Mouse (Mus musculus): ENCODE data around the gene Katnal1.

Gene Katnal1

DNA sequence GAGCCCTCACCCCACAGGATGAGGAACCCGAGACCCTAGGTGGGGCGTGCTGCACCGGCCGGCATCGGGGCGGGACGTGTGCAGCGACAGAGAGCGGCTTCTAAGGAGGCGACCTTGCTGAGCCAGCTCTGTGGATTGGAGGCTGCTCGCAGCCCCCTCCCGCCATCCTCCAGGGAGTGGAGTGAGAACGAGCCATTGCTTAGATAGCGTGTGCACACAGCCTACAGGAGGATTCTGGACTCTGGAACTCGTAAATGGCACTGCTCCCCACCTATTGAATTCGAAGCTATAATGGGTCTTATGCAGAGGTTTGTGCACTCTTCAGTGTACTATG is at the start of gene Katnal1:
TSS of gene Katnal1 (minus strand) at position 205 of the 334 bp plus-strand sequence.
- in situ Hi-C loops (cut with MboI; ENCODE audit: low sequenced_read_pairs) = no loop called here

DNA sequence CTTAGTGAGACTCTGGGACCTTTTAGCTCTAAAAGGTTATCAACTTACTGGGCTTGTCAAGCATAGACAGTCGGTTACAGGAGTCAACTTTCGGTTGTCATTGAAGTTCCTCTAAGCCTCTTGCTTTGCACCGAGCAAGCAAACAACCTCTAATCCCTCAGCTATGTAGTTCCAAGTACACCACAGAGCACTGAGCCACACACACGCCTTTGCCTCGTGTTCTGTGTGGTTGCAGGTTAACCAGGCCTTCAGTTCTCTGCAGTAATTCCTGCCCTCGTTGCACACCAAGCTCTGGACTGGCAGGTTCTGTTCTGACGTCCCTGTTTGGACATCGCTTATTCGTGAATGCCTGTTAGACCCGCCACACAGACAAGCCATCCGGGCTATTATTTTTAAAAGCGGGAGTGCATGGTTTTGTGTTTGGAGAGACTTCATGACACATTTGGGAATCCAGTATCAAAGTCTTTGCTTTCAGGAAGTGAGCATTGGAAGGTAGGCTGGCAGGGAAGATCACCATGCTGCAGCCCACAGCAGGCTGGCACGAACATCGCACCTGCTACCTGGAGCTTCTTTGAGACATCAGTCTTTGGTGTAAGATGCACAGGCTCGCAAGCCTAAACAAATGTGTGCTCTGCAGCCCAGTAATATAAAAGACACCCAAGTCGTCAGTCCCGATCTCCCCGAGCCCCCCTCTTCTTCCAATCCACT is 49.5 kb upstream of the Katnal1 start:
- in situ Hi-C loops (cut with MboI; ENCODE audit: low sequenced_read_pairs) = no loop called here

GRCm38 (mm10) chr5:148977698-148978457 is 48.8 kb upstream of the Katnal1 start:
- in situ Hi-C loops (cut with MboI; ENCODE audit: low sequenced_read_pairs) = no loop called here

DNA sequence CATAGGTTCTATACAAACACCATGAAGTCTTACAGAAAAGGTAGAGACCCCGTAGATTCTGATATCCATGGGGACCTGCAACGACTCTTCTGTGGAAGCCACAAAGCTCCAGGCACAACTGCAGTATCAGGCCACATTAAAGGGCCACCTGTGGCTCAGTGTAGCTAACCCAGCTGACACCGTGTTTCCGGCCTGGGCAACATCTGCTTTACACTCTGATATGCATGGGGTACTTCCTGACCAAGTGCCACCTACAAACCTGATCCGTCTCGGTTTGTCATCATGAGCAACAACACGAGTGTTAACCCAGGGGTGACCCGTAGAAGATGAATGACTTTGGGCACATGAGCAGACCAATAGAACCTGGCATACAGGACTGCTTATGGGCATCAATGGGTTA is 47.8 kb upstream of the Katnal1 start:
- in situ Hi-C loops (cut with MboI; ENCODE audit: low sequenced_read_pairs) = no loop called here

GRCm38 (mm10) chr5:148975035-148975434 is 45.9 kb upstream of the Katnal1 start:
- in situ Hi-C loops (cut with MboI; ENCODE audit: low sequenced_read_pairs) = no loop called here

DNA sequence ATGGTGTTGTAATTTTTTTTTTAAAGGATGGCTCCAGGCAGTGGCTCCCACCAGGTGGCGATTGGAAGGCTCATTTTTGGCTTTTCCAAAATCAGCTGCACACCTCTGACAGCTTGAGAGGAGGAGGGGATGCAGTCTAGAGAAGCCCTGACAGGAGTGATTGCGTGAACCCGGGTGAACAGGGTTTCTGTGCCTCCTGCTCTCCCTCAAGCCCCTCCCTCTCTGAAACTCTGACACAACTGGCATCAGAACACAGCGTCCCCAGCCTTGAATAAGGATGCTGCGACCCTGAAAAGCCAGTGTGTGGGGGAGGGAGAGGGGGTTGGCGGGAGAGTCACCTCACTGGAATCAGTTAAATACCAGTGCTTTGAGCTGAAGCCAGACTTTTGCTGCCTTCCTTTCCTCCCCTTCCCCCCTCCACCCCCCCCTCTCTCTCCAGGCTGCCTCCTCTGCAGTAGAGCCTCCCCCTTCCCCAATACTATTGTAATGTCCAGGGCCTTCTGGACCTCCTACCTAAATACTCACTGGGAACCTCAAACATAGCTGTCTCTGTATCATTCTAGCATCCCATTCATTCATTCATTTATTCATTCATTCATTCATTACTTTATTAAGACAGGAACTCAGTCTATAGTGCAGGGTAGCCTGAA is 44.0 kb upstream of the Katnal1 start:
- in situ Hi-C loops (cut with MboI; ENCODE audit: low sequenced_read_pairs) = no loop called here

DNA sequence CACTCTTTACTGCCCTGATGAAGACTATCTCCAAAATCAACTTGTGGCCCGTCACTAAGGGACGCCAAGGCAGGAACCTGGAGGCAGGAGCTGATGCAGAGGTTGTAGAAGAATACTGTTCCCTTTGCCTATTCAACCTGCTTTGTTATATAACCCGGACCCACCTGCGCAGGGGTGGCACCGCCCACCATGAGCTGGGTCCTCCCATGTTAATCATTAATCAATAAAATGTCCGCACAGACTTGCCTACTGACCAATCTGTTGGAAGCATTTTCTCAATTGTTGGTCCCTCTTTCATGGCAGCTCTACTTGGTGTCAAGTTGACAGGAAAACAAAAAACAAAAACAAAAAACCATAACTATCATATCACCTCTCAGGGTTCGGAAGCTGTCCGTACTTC is 43.0 kb upstream of the Katnal1 start:
- in situ Hi-C loops (cut with MboI; ENCODE audit: low sequenced_read_pairs) = no loop called here

GRCm38 (mm10) chr5:148969648-148970047 is 40.5 kb upstream of the Katnal1 start:
- in situ Hi-C loops (cut with MboI; ENCODE audit: low sequenced_read_pairs) = no loop called here

DNA sequence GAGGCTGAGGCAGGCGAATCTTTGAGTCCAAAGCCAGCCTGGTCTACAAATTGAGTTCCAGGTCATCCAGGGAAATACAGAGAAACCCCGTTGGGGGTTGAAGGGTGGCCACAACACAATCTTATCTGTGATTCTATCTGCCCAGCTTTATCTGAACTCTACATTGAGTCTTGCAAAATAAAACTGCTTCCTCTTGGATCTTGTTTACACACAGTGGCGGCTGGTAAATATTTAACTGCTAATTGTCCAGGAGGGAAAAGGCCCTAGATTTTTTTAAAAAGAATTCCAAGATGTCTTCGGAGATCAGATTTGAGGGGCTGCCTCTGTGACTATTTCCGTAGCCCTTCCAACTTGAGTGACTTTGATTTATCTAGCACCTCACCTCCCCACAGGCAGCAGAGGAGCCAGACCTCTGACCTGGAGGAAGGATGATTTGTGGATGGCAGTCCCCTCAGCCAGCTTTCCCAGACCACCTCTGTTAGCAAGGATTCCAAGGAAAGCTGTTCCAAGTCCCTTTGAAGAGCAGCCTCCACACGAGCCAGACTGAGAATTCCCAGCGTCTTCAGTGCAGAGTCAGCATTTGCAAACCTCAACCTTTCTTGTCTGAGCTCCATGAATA is 39.9 kb upstream of the Katnal1 start:
- in situ Hi-C loops (cut with MboI; ENCODE audit: low sequenced_read_pairs) = no loop called here

DNA sequence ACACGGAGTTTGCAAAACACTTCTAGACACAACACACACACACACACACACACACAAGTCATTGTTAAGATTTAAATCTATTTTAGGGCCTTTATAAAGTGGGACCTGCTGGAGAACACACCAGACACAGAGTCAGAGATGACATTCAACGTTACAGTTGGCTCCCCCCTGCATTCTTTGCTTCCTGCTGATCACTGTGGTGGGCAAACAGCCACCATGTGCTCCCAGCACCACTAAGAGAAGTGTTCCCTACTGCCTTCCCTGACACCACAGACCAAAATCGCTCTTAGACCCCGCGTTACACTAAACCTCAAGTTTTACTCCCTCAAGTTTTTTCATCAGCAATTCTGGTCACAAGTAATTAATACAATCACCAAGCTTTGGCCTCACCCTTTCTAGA is 39.1 kb upstream of the Katnal1 start:
- in situ Hi-C loops (cut with MboI; ENCODE audit: low sequenced_read_pairs) = no loop called here

DNA sequence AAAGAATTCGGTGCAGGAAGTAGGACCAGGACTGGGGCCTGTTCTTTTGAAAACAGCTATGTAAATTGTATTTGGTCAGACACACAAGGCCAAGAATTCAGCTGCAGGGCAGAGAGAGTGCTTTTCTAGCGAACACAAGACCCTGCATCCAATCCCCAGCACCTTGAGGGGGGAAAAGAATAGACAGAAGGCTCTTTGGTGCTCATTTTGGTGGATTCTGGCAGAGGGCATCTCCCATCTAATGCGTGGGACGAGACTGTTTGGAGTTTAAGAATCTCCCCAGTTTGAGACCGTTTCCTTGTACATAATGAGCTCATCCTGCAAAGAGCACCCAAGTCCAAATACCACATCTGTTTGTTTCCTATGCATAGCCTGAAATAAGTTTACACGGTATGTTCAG is 37.3 kb upstream of the Katnal1 start:
- in situ Hi-C loops (cut with MboI; ENCODE audit: low sequenced_read_pairs) = no loop called here

GRCm38 (mm10) chr5:148965691-148966333 is 36.7 kb upstream of the Katnal1 start:
- in situ Hi-C loops (cut with MboI; ENCODE audit: low sequenced_read_pairs) = no loop called here

- in situ Hi-C loops (cut with MboI; ENCODE audit: low sequenced_read_pairs) = no loop called here
Observed at GRCm38 (mm10) chr5:148965089-148965591, 36.0 kb upstream of the Katnal1 start.

GRCm38 (mm10) chr5:148964251-148964650 is 35.1 kb upstream of the Katnal1 start:
- in situ Hi-C loops (cut with MboI; ENCODE audit: low sequenced_read_pairs) = no loop called here

GRCm38 (mm10) chr5:148960211-148960610 is 31.1 kb upstream of the Katnal1 start:
- in situ Hi-C loops (cut with MboI; ENCODE audit: low sequenced_read_pairs) = no loop called here

GRCm38 (mm10) chr5:148959068-148959990 is 30.2 kb upstream of the Katnal1 start:
- in situ Hi-C loops (cut with MboI; ENCODE audit: low sequenced_read_pairs) = no loop called here

- in situ Hi-C loops (cut with MboI; ENCODE audit: low sequenced_read_pairs) = no loop called here
Observed at GRCm38 (mm10) chr5:148958355-148958754, 29.2 kb upstream of the Katnal1 start.

- in situ Hi-C loops (cut with MboI; ENCODE audit: low sequenced_read_pairs) = no loop called here
Observed at GRCm38 (mm10) chr5:148956898-148957535, 27.9 kb upstream of the Katnal1 start.

DNA sequence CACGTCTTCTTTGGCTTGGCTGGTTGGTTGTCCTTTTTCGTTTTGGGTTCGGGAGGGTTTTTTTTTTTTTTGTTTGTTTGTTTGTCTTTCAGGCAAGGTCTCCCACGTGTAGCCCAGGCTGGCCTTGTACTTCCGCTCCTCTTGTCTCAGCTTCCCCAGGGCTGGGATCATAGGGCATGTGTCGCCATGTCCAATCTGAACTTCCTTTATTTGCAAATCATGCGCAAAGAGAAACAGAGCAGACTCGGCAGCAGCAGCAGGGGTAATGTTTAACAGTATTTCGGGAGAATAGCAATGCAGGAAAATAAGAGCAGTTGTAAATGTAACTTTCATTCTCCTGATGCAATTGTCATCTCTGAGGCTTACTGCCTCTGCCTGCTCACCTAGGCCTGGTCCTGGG is 27.0 kb upstream of the Katnal1 start:
- in situ Hi-C loops (cut with MboI; ENCODE audit: low sequenced_read_pairs) = no loop called here

Data from CH12F3 (cell line).